Mouse (Mus musculus) cortical plate, adult 2 months (tissue): Measurements from ENCODE around the gene Farsa. TPM values are rescaled to one million over a fixed set of nuclear protein-coding genes. Genes with fewer than 3 reads are reported as not detected.

Source experiments
- H3K27ac ChIP-seq: fragments of 200-500 bp; 2 replicates; pipeline ENCODE4 v1.5.1; 2012; ENCODE audit warnings: low read length, control low read depth, inconsistent platforms; ENCODE audit not compliant: insufficient read depth
- H3K4me1 ChIP-seq: fragments of 200-500 bp; 2 replicates; pipeline ENCODE4 v1.6.1; 2011; ENCODE audit warnings: low read length; ENCODE audit not compliant: control insufficient read depth, insufficient read depth
- H3K4me3 ChIP-seq: fragments of 200-500 bp; 2 replicates; pipeline ENCODE4 v1.5.1; 2011; ENCODE audit warnings: mild to moderate bottlenecking, low read length, control low read depth; ENCODE audit not compliant: insufficient read depth
- CTCF ChIP-seq: fragments of 200-500 bp; IDR thresholded peaks from 2 replicates; pipeline ENCODE4 v1.5.1; 2011; ENCODE audit warnings: mild to moderate bottlenecking, control low read depth, low read length; ENCODE audit not compliant: insufficient read depth; ENCODE audit errors: extremely low read depth
- POLR2A ChIP-seq: fragments of 200-500 bp; IDR thresholded peaks from 2 replicates; pipeline ENCODE4 v1.6.1; 2011; ENCODE audit warnings: mild to moderate bottlenecking, low read length, control low read depth; ENCODE audit not compliant: insufficient read depth; ENCODE audit errors: extremely low read depth
- polyA plus RNA-seq: library from polyadenylated mRNA; depleted of rRNA; stranded (reverse); fragments of >200 nt; gene quantifications from 2 replicates; pipeline ENCODE4 v1.2.3, GENCODE M21; 2012

Gene Farsa
- polyA plus RNA-seq, 1 experiment: 58.7 TPM

- Histone ChIP-seq H3K4me1 (no peaks in the 10 kb centered on the region), H3K27ac (no peak overlapping the region), H3K4me3 (peak overlapping the region; percentile 7; the same call in 1 of the 2 replicates)
- TF ChIP-seq CTCF (no peak), POLR2A (no peak)
Observed at GRCm38 (mm10) chr8:84872309-84872965, 15.6 kb downstream of the Farsa start.

- TF ChIP-seq POLR2A (no peak), CTCF (no peak)
Observed at GRCm38 (mm10) chr8:84873016-84873415, 16.2 kb downstream of the Farsa start.

GRCm38 (mm10) chr8:84874339-84874738, 17.6 kb downstream of the Farsa start:
- Histone ChIP-seq H3K4me3 (no peak overlapping the region), H3K27ac (no peak overlapping the region), H3K4me1 (no peaks in the 10 kb centered on the region)
- no peak for TF ChIP-seq POLR2A
- TF ChIP-seq CTCF: no peak

More at GRCm38 (mm10) chr8:84873016-84873415, 16.2 kb downstream of the Farsa start:
- H3K4me1 ChIP-seq: no peaks in the 10 kb centered on the region
- H3K27ac ChIP-seq: no peak overlapping the region
- no peak overlapping the region for H3K4me3 ChIP-seq

GRCm38 (mm10) chr8:84877297-84878035, 20.7 kb downstream of the Farsa start:
- no peak for TF ChIP-seq CTCF
- TF ChIP-seq POLR2A: no peak
- no peak overlapping the region for H3K27ac ChIP-seq

GRCm38 (mm10) chr8:84878915-84879314, 22.1 kb downstream of the Farsa start:
- TF ChIP-seq POLR2A: no peak
- no peak for TF ChIP-seq CTCF
- Histone ChIP-seq H3K27ac (no peak overlapping the region), H3K4me3 (no peak overlapping the region), H3K4me1 (no peaks in the 10 kb centered on the region)

More at GRCm38 (mm10) chr8:84877297-84878035, 20.7 kb downstream of the Farsa start:
- Histone ChIP-seq H3K4me1 (no peaks in the 10 kb centered on the region), H3K4me3 (no peak overlapping the region)

- no peak overlapping the region for H3K4me3 ChIP-seq
- H3K4me1 ChIP-seq: no peaks in the 10 kb centered on the region
- H3K27ac ChIP-seq: no peak overlapping the region
- TF ChIP-seq POLR2A: no peak
- no peak for TF ChIP-seq CTCF
Observed at GRCm38 (mm10) chr8:84884728-84885127, 27.9 kb downstream of the Farsa start.

GRCm38 (mm10) chr8:84888280-84888679, 31.5 kb downstream of the Farsa start:
- Histone ChIP-seq H3K4me1 (no peaks in the 10 kb centered on the region), H3K27ac (no peak overlapping the region), H3K4me3 (no peak overlapping the region)
- TF ChIP-seq POLR2A (no peak), CTCF (no peak)

GRCm38 (mm10) chr8:84889141-84889540, 32.4 kb downstream of the Farsa start:
- Histone ChIP-seq H3K4me1 (no peaks in the 10 kb centered on the region), H3K4me3 (no peak overlapping the region), H3K27ac (no peak overlapping the region)
- no peak for TF ChIP-seq POLR2A
- no peak for TF ChIP-seq CTCF

- Histone ChIP-seq H3K4me3 (peak overlapping the region; percentile 55), H3K4me1 (no peaks in the 10 kb centered on the region), H3K27ac (no peak overlapping the region)
- no peak for TF ChIP-seq POLR2A
- no peak for TF ChIP-seq CTCF
Observed at GRCm38 (mm10) chr8:84892993-84893708, 36.4 kb downstream of the Farsa start.
